Mouse (Mus musculus) forebrain, embryonic 13.5 days (tissue): Measurements from ENCODE around the gene Ccdc142. TPM values are rescaled to one million over a fixed set of nuclear protein-coding genes. Genes with fewer than 3 reads are reported as not detected.
A peak's percentile ranks its signal among the peaks of the same experiment; 100 is the strongest.

Source experiments
- ATAC-seq: fragments of 200-750 bp; cut with Nextera tagmentation; 2 replicates; pipeline ENCODE4 v1.8.0; 2017
- H3K27ac ChIP-seq: fragments of 300-500 bp; sonication (generic); 2 replicates; pipeline ENCODE4 v1.5.1; 2015; ENCODE audit warnings: inconsistent platforms, mild to moderate bottlenecking, moderate library complexity
- H3K27me3 ChIP-seq: fragments of 300-500 bp; sonication (generic); 2 replicates; pipeline ENCODE4 v1.6.1; 2015; ENCODE audit warnings: mild to moderate bottlenecking, inconsistent platforms
- H3K36me3 ChIP-seq: fragments of 300-500 bp; sonication (generic); 2 replicates; pipeline ENCODE4 v1.6.1; 2015; ENCODE audit warnings: mild to moderate bottlenecking, inconsistent platforms; ENCODE audit not compliant: poor library complexity, severe bottlenecking
- H3K4me1 ChIP-seq: fragments of 300-500 bp; sonication (generic); 2 replicates; pipeline ENCODE4 v1.6.1; 2015; ENCODE audit warnings: inconsistent platforms
- H3K4me2 ChIP-seq: fragments of 300-500 bp; sonication (generic); 2 replicates; pipeline ENCODE4 v1.6.1; 2015; ENCODE audit warnings: inconsistent platforms, mild to moderate bottlenecking, moderate library complexity
- H3K4me3 ChIP-seq: fragments of 300-500 bp; sonication (generic); 2 replicates; pipeline ENCODE4 v1.5.1; 2015; ENCODE audit warnings: mild to moderate bottlenecking, inconsistent platforms
- H3K9ac ChIP-seq: fragments of 300-500 bp; sonication (generic); 2 replicates; pipeline ENCODE4 v1.6.1; 2015; ENCODE audit warnings: mild to moderate bottlenecking, inconsistent platforms
- H3K9me3 ChIP-seq: fragments of 300-500 bp; sonication (generic); replicated peaks from 2 replicates; pipeline ENCODE4 v1.6.1; 2016; ENCODE audit warnings: inconsistent platforms
- WGBS: fragments of 180-500 bp; shearing (Covaris S2); methylation state at CpG from one replicate; pipeline ENCODE4 v1.1.7; 2015; 5-methylcytosine and 5-hydroxymethylcytosine counted together
- polyA plus RNA-seq: library from polyadenylated mRNA; unstranded; fragments of >200 nt; fragmentation: Nextera tagmentation; extraction: Ambion mirVana; gene quantifications from 2 replicates; pipeline ENCODE4 v1.2.1, GENCODE M21; 2015

The Ccdc142 gene
- polyA plus RNA-seq, 1 experiment from 2014 or later = 3.5 TPM

- ATAC-seq = peak; percentile 72
- Histone ChIP-seq H3K4me1 (peaks cover 36% of the 10 kb centered on the region), H3K27ac (peak overlapping the region; percentile 78), H3K4me3 (peak overlapping the region; percentile 41), H3K9ac (peak overlapping the region; percentile 70), H3K36me3 (no peaks in the 10 kb centered on the region), H3K4me2 (peak overlapping the region; percentile 67), H3K27me3 (peaks cover 26% of the 10 kb centered on the region), H3K9me3 (no peaks in the 10 kb centered on the region)
- 0% methylated on average over 24 of the region's 26 CpGs for WGBS
These were observed 35.6 kb downstream of the Ccdc142 start for GRCm38 (mm10) chr6:83136881-83137575.

GRCm38 (mm10) chr6:83137576-83137950 is 36.2 kb downstream of the Ccdc142 start:
- peaks cover 41% of the 10 kb centered on the region for H3K4me1 ChIP-seq
- peak overlapping the region; percentile 67 for H3K4me2 ChIP-seq
- H3K27ac ChIP-seq = peak overlapping the region; percentile 78
- peak overlapping the region; percentile 41 for H3K4me3 ChIP-seq
- H3K36me3 ChIP-seq = no peaks in the 10 kb centered on the region
- peak; percentile 59 for ATAC-seq
- H3K27me3 ChIP-seq = peaks cover 31% of the 10 kb centered on the region
- H3K9me3 ChIP-seq = no peaks in the 10 kb centered on the region
- peak overlapping the region; percentile 70 for H3K9ac ChIP-seq
- WGBS = under 1% methylated on average over 12 of the region's 12 CpGs

- peak; percentile 10; the same call in 1 of the 2 replicates for ATAC-seq
These were observed 36.7 kb downstream of the Ccdc142 start for GRCm38 (mm10) chr6:83138056-83138455.

GRCm38 (mm10) chr6:83140044-83140443 is 38.6 kb downstream of the Ccdc142 start:
- Histone ChIP-seq H3K4me1 (peaks cover 41% of the 10 kb centered on the region), H3K36me3 (no peaks in the 10 kb centered on the region), H3K9me3 (no peaks in the 10 kb centered on the region), H3K4me2 (no peak overlapping the region), H3K4me3 (no peak overlapping the region), H3K27me3 (peaks cover 24% of the 10 kb centered on the region), H3K27ac (no peak overlapping the region), H3K9ac (no peak overlapping the region)
- WGBS = 93% methylated on average over 8 of the region's 8 CpGs
- ATAC-seq = no peak

More at GRCm38 (mm10) chr6:83138056-83138455, 36.7 kb downstream of the Ccdc142 start:
- Histone ChIP-seq H3K4me2 (peak overlapping the region; percentile 67), H3K27me3 (peaks cover 32% of the 10 kb centered on the region), H3K9me3 (no peaks in the 10 kb centered on the region), H3K36me3 (no peaks in the 10 kb centered on the region), H3K9ac (peak overlapping the region; percentile 70), H3K4me1 (peaks cover 41% of the 10 kb centered on the region), H3K27ac (peak overlapping the region; percentile 78), H3K4me3 (peak overlapping the region; percentile 41)
- WGBS = 2% methylated on average over 11 of the region's 11 CpGs

- peak overlapping the region; percentile 65 for H3K4me2 ChIP-seq
- no peaks in the 10 kb centered on the region for H3K36me3 ChIP-seq
- peaks cover 30% of the 10 kb centered on the region for H3K4me1 ChIP-seq
- H3K9ac ChIP-seq = peak overlapping the region; percentile 62
- 31% methylated on average over 4 of the region's 4 CpGs for WGBS
- H3K27me3 ChIP-seq = peaks cover 8% of the 10 kb centered on the region
- H3K27ac ChIP-seq = no peak overlapping the region
- H3K9me3 ChIP-seq = no peaks in the 10 kb centered on the region
- no peak overlapping the region for H3K4me3 ChIP-seq
- ATAC-seq = no peak
These were observed 40.2 kb downstream of the Ccdc142 start for GRCm38 (mm10) chr6:83141636-83142035.

- peaks cover 7% of the 10 kb centered on the region for H3K27me3 ChIP-seq
- peak overlapping the region; percentile 62 for H3K9ac ChIP-seq
- H3K4me3 ChIP-seq = peak overlapping the region; percentile 34
- H3K36me3 ChIP-seq = no peaks in the 10 kb centered on the region
- peaks cover 23% of the 10 kb centered on the region for H3K4me1 ChIP-seq
- H3K9me3 ChIP-seq = no peaks in the 10 kb centered on the region
- peak overlapping the region; percentile 65 for H3K4me2 ChIP-seq
- no peak overlapping the region for H3K27ac ChIP-seq
- ATAC-seq = no peak
- WGBS = 4% methylated on average over 41 of the region's 41 CpGs
These were observed 40.9 kb downstream of the Ccdc142 start for GRCm38 (mm10) chr6:83142211-83142731.

- Histone ChIP-seq H3K4me1 (peaks cover 17% of the 10 kb centered on the region), H3K4me3 (no peak overlapping the region), H3K36me3 (0 out of 2 replicates have a peak, but pooled peaks cover under 1% of the 10 kb centered on the region), H3K9ac (no peak overlapping the region), H3K27me3 (peaks cover 7% of the 10 kb centered on the region), H3K4me2 (peak overlapping the region; percentile 65; the same call in 1 of the 2 replicates), H3K9me3 (no peaks in the 10 kb centered on the region), H3K27ac (no peak overlapping the region)
- WGBS = 60% methylated on average over 11 of the region's 11 CpGs
- ATAC-seq = no peak
These were observed 41.5 kb downstream of the Ccdc142 start for GRCm38 (mm10) chr6:83142886-83143285.

GRCm38 (mm10) chr6:83145209-83145608 is 43.8 kb downstream of the Ccdc142 start:
- no peak for ATAC-seq
- H3K27ac ChIP-seq = no peak overlapping the region
- peaks cover 7% of the 10 kb centered on the region for H3K27me3 ChIP-seq
- WGBS = 86% methylated on average over 2 of the region's 2 CpGs
- peaks cover 9% of the 10 kb centered on the region for H3K4me1 ChIP-seq
- H3K4me3 ChIP-seq = no peak overlapping the region
- H3K9ac ChIP-seq = no peak overlapping the region
- no peak overlapping the region for H3K4me2 ChIP-seq
- H3K36me3 ChIP-seq = peaks cover 14% of the 10 kb centered on the region; the same call in 1 of the 2 replicates
- H3K9me3 ChIP-seq = no peaks in the 10 kb centered on the region

GRCm38 (mm10) chr6:83145805-83146204 is 44.4 kb downstream of the Ccdc142 start:
- Histone ChIP-seq H3K4me2 (no peak overlapping the region), H3K9me3 (no peaks in the 10 kb centered on the region), H3K27ac (no peak overlapping the region), H3K27me3 (peaks cover 7% of the 10 kb centered on the region), H3K36me3 (peaks cover 17% of the 10 kb centered on the region), H3K4me1 (peaks cover 9% of the 10 kb centered on the region), H3K9ac (no peak overlapping the region), H3K4me3 (no peak overlapping the region)
- 76% methylated on average over 9 of the region's 9 CpGs for WGBS
- no peak for ATAC-seq

- no peaks in the 10 kb centered on the region for H3K9me3 ChIP-seq
- no peak overlapping the region for H3K4me2 ChIP-seq
- no peak overlapping the region for H3K4me3 ChIP-seq
- peaks cover 30% of the 10 kb centered on the region for H3K36me3 ChIP-seq
- peaks cover 8% of the 10 kb centered on the region for H3K4me1 ChIP-seq
- no peak for ATAC-seq
- H3K27me3 ChIP-seq = peaks cover 3% of the 10 kb centered on the region
- H3K27ac ChIP-seq = no peak overlapping the region
- WGBS = 56% methylated on average over 7 of the region's 7 CpGs
- H3K9ac ChIP-seq = no peak overlapping the region
These were observed 45.9 kb downstream of the Ccdc142 start for GRCm38 (mm10) chr6:83147280-83147679.

- Histone ChIP-seq H3K9me3 (no peaks in the 10 kb centered on the region), H3K27ac (no peak overlapping the region), H3K4me3 (no peak overlapping the region), H3K27me3 (no peaks in the 10 kb centered on the region), H3K4me1 (peaks cover 31% of the 10 kb centered on the region), H3K9ac (peak overlapping the region; percentile 45), H3K36me3 (peaks cover 39% of the 10 kb centered on the region), H3K4me2 (no peak overlapping the region)
- 26% methylated on average over 8 of the region's 8 CpGs for WGBS
- ATAC-seq = no peak
These were observed 50.3 kb downstream of the Ccdc142 start for GRCm38 (mm10) chr6:83151721-83152120.

GRCm38 (mm10) chr6:83153038-83153437 is 51.6 kb downstream of the Ccdc142 start:
- no peak overlapping the region for H3K27ac ChIP-seq
- ATAC-seq = no peak
- H3K9me3 ChIP-seq = no peaks in the 10 kb centered on the region
- no peak overlapping the region for H3K4me3 ChIP-seq
- H3K4me1 ChIP-seq = peaks cover 32% of the 10 kb centered on the region
- no peaks in the 10 kb centered on the region for H3K27me3 ChIP-seq
- peaks cover 38% of the 10 kb centered on the region for H3K36me3 ChIP-seq
- 87% methylated on average over 12 of the region's 12 CpGs for WGBS
- no peak overlapping the region for H3K4me2 ChIP-seq
- no peak overlapping the region for H3K9ac ChIP-seq
